Mouse (Mus musculus) liver, embryonic 14.5 days (tissue): ENCODE results near the gene Fgfr3. TPM values are rescaled to one million over a fixed set of nuclear protein-coding genes. Genes with fewer than 3 reads are reported as not detected.

Experiments used
- ATAC-seq: fragments of 200-750 bp; cut with Nextera tagmentation; 2 replicates; pipeline ENCODE4 v1.8.0; 2017; ENCODE audit warnings: moderate number of reproducible peaks, mild to moderate bottlenecking, moderate library complexity; ENCODE audit not compliant: insufficient read depth
- DNase-seq, 3 experiments: peaks; one replicate each; pipeline ENCODE4 v3.0.0-alpha.2; 2012 to 2013; ENCODE audit warnings: low read depth in 3 of 3, low spot score in 3 of 3
- H3K27ac ChIP-seq: fragments of 300-500 bp; sonication (generic); 2 replicates; pipeline ENCODE4 v1.5.1; 2014; ENCODE audit warnings: moderate library complexity, mild to moderate bottlenecking, control low read depth, inconsistent platforms
- H3K27me3 ChIP-seq: fragments of 300-500 bp; sonication (generic); 2 replicates; pipeline ENCODE4 v1.6.1; 2014; ENCODE audit warnings: mild to moderate bottlenecking, low read length, moderate library complexity; ENCODE audit not compliant: control insufficient read depth, insufficient read depth
- H3K36me3 ChIP-seq: fragments of 300-500 bp; sonication (generic); replicated peaks from 2 replicates; pipeline ENCODE4 v1.6.1; 2014; ENCODE audit warnings: low read depth; ENCODE audit not compliant: control insufficient read depth, insufficient read depth
- H3K4me1 ChIP-seq, 2 experiments: fragments of 200-500 bp in 1 of 2; fragments of 300-500 bp in 1 of 2; sonication (generic) in 1 of 2; replicated peaks; 2 replicates each; pipeline ENCODE4 v1.6.1; 2012 to 2014; ENCODE audit warnings: antibody characterized with exemption in 1 of 2, inconsistent platforms in 1 of 2, low read length in 1 of 2; ENCODE audit not compliant: control insufficient read depth in 2 of 2, insufficient read depth in 2 of 2
- H3K4me2 ChIP-seq: fragments of 300-500 bp; sonication (generic); 2 replicates; pipeline ENCODE4 v1.6.1; 2014; ENCODE audit warnings: low read depth, mild to moderate bottlenecking, control low read depth, moderate library complexity
- H3K4me3 ChIP-seq, 2 experiments: fragments of 200-500 bp in 1 of 2; fragments of 300-500 bp in 1 of 2; sonication (generic) in 1 of 2; 2 replicates each; pipeline ENCODE4 v1.5.1; 2012 to 2014; ENCODE audit warnings: low read depth in 2 of 2, low read length in 2 of 2, mild to moderate bottlenecking in 2 of 2, control low read depth in 1 of 2, inconsistent platforms in 1 of 2, moderate library complexity in 1 of 2; ENCODE audit not compliant: insufficient read depth in 1 of 2
- H3K9ac ChIP-seq: fragments of 300-500 bp; sonication (generic); replicated peaks from 2 replicates; pipeline ENCODE4 v1.6.1; 2014; ENCODE audit warnings: mild to moderate bottlenecking, control low read depth, moderate library complexity
- H3K9me3 ChIP-seq: fragments of 300-500 bp; sonication (generic); 2 replicates; pipeline ENCODE4 v1.6.1; 2016; ENCODE audit warnings: low read length, mixed read lengths; ENCODE audit not compliant: control insufficient read depth
- CTCF ChIP-seq: IDR thresholded peaks from 2 replicates; pipeline ENCODE4 v1.5.1; 2016; ENCODE audit warnings: antibody characterized with exemption, low read depth, control low read depth
- EP300 ChIP-seq: IDR thresholded peaks from 2 replicates; pipeline ENCODE4 v1.6.1; 2016; ENCODE audit warnings: antibody characterized with exemption, low read depth
- WGBS: fragments of 180-500 bp; shearing (Covaris S2); extraction: QIAGEN DNeasy Blood & Tissue Kit; methylation state at CpG from one replicate; pipeline ENCODE4 v1.1.7; 2014; ENCODE audit not compliant: insufficient replicate concordance; 5-methylcytosine and 5-hydroxymethylcytosine counted together
- polyA plus RNA-seq, 2 experiments: library from polyadenylated mRNA; depleted of rRNA in 1 of 2; stranded (reverse) in 1 of 2; unstranded in 1 of 2; fragments of >200 nt; fragmentation: Nextera tagmentation in 1 of 2; extraction: Ambion mirVana in 1 of 2; gene quantifications; 2 replicates each; pipeline versions ENCODE4 v1.2.1 to v1.2.3; 2012 to 2014

Gene Fgfr3
- polyA plus RNA-seq, 2 experiments: 1.2 to 4.5 TPM

DNA sequence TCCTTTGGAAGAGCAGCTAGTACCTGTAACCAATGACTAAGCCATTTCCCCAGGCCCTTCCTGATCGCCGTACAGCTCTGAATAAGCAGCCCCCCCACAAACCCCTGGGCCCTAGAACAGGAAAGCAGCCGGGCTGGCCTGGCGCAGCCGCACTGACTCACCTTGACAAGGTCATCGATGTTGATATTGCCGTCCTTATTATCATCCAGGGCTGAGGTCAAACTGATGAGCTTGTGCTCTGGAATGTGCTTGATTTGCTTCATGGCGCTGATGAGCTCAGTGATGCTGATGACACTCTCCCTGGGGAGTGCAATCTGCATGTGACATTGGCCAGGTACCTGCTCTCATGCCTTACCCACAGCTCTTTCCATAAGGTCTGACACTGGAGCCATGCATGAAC lies 22.0 kb downstream of the Fgfr3 start:
- no peaks in the 10 kb centered on the region for H3K4me1 ChIP-seq
- H3K27ac ChIP-seq: no peak overlapping the region
- H3K4me2 ChIP-seq: no peak overlapping the region
- ATAC-seq (no peak), DNase-seq (no peak)
- H3K9me3 ChIP-seq: no peaks in the 10 kb centered on the region
- 82% methylated on average over 8 of the region's 8 CpGs for WGBS
- no peak overlapping the region for H3K9ac ChIP-seq
- TF ChIP-seq EP300 (no peak), CTCF (no peak)
- H3K27me3 ChIP-seq: no peaks in the 10 kb centered on the region
- peaks cover 3% of the 10 kb centered on the region for H3K36me3 ChIP-seq
- H3K4me3 ChIP-seq: no peak overlapping the region

DNA sequence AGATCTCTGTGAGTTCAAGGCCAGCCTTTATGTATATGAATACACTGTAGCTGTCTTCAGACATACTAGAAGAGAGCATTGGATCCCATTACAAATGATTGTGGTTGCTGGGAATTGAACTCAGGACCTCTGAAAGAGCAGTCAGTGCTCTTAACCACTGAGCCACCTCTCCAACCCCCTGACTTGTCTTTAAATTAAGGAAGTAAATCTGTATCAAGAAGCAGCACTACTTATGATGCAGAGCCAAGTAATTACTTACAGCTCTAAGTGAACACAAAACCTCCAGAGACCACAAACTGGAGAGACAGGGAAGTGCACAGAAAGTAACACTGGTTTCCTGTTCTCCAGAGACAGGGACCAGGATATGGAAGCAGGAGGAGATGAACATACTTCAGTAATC lies 55.7 kb downstream of the Fgfr3 start:
- Histone ChIP-seq H3K27ac (no peak overlapping the region), H3K4me1 (peaks cover 4 to 6% of the 10 kb centered on the region in 2 experiments; a peak in 3 of 4 replicates), H3K9ac (no peak overlapping the region), H3K4me2 (no peak overlapping the region), H3K27me3 (no peaks in the 10 kb centered on the region), H3K36me3 (no peaks in the 10 kb centered on the region), H3K4me3 (no peak overlapping the region), H3K9me3 (no peaks in the 10 kb centered on the region)
- ATAC-seq: no peak
- no peak for DNase-seq
- TF ChIP-seq EP300: no peak
- no peak for TF ChIP-seq CTCF

DNA sequence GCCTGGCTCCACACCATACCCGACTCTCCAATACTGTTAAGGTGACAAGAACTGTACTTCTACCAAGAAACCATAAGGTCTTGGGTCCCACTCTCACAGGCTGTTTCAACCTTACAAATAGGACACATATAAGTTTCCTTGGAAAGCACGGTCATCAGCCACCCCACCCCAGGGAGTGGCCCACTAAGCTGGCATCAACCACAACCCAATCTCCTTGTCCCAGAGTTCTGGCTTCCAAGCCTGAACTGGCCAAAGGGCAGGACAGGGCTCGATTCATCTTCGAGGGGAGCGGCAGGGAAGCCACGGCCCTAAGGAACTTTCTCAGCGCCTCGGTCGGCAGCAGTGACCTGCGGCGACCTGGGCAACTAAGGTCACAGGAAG lies 60.5 kb downstream of the Fgfr3 start:
- Histone ChIP-seq H3K4me2 (peak overlapping the region; percentile 91), H3K4me3 (peak overlapping the region; percentile 79 to 81), H3K36me3 (no peaks in the 10 kb centered on the region), H3K9me3 (no peaks in the 10 kb centered on the region), H3K27me3 (no peaks in the 10 kb centered on the region), H3K27ac (no peak overlapping the region), H3K9ac (peak overlapping the region; percentile 70), H3K4me1 (peaks cover 4 to 6% of the 10 kb centered on the region in 2 experiments; a peak in 3 of 4 replicates)
- WGBS: 4% methylated on average over 11 of the region's 11 CpGs
- TF ChIP-seq CTCF (no peak), EP300 (no peak)
- DNase-seq (peak; percentile 22 to 30 (median 22)), ATAC-seq (peak; percentile 46)

DNA sequence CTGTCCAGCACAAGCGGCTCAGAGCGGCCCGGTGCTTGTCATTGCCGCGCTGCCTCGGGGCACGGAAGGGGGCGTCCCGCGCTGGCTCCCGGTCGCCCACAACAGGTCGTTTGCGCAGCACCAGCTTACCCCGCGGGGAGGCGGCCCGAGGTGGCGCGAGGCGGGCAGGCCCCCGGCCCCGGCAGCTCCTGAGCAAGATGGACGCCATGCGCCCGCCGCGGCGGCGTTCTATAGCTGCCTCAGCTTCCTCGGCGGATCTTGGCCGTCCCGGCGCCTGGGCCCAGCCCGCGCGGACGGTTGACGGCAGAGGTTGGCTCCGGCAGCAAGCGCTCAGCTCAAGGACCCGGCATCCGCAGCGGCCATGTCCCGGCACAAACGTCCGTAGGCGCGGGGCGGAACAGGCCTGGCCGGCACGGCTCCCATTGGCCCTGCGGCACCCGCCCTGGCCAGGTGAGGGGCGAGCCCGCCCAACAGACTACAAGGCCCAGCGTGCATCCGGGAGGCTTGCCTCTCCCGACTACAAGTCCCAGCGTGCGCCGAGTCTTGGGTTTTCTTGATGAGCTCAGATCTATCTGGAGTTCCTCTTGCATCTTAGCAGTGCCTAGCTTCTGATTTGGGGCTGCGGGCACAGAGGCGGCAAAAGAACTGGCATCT lies 61.0 kb downstream of the Fgfr3 start, which contains the start of gene Letm1:
Gene Letm1, minus strand, starts transcription at position 473 of the 654 bp plus-strand sequence.
- Histone ChIP-seq H3K4me2 (peak within 1 kb of the TSS; percentile 91), H3K4me1 (peaks cover 4 to 6% of the 10 kb centered on the region in 2 experiments; a peak in 3 of 4 replicates), H3K9ac (peak within 1 kb of the TSS; percentile 70), H3K9me3 (no peaks in the 10 kb centered on the region), H3K36me3 (no peaks in the 10 kb centered on the region), H3K4me3 (peak within 1 kb of the TSS; percentile 79 to 81), H3K27ac (no peak within 1 kb of the TSS; the same call in 1 of the 2 replicates), H3K27me3 (no peaks in the 10 kb centered on the region)
- ATAC-seq (peak; percentile 99), DNase-seq (peak; percentile 82 to 88 (median 86))
- TF ChIP-seq CTCF (peak; percentile 33), EP300 (no peak)
- under 1% methylated on average over 65 of the region's 65 CpGs for WGBS

DNA sequence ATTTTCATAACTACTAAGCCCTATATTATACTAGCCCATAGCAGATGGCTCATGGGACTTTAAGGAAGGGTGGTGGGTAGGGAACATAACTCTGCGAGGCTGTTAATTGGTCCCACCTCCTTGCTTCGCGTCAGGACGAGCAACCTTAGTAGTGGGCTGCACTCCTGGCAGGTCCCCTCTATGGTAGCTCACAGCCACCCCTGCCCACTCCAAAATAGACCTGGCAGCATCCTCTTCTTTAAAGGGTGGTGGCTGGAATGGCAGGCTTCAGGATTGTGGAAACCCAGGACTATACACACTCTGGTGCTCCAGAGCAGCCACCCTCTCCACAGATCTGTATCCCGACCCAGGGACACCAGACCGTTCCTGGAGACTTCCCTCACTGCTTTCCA lies 61.5 kb downstream of the Fgfr3 start:
- no peaks in the 10 kb centered on the region for H3K36me3 ChIP-seq
- ATAC-seq: peak; percentile 14; the same call in 1 of the 2 replicates

More for the DNA sequence above, 61.5 kb downstream of the Fgfr3 start:
- Histone ChIP-seq H3K9ac (peak overlapping the region; percentile 47), H3K9me3 (no peaks in the 10 kb centered on the region), H3K4me1 (peaks cover 4 to 6% of the 10 kb centered on the region in 2 experiments; a peak in 3 of 4 replicates), H3K4me3 (peak overlapping the region; percentile 79 to 81), H3K27me3 (no peaks in the 10 kb centered on the region), H3K27ac (no peak overlapping the region), H3K4me2 (peak overlapping the region; percentile 91)
- TF ChIP-seq CTCF: no peak
- no peak for TF ChIP-seq EP300
- WGBS: 14% methylated on average over 6 of the region's 6 CpGs
- no peak for DNase-seq

Other genes with a start within 250 kb of the Fgfr3 start
- 7.3 and 7.9 TPM in 2 replicates for gene Fam53a, start 92.0 kb upstream of the Fgfr3 start, polyA plus RNA-seq (2012; rRNA removed)
- gene Fam53a, start 92.0 kb upstream of the Fgfr3 start, polyA plus RNA-seq (2014; fragmentation: Nextera tagmentation; extraction: Ambion mirVana): 17.9 and 21.9 TPM in 2 replicates
- gene Gm9903, start 91.7 kb upstream of the Fgfr3 start, polyA plus RNA-seq (2012; rRNA removed): 0.06 and 0.18 TPM in 2 replicates
- not detected in 2 replicates for gene Gm9903, start 91.7 kb upstream of the Fgfr3 start, polyA plus RNA-seq (2014; fragmentation: Nextera tagmentation; extraction: Ambion mirVana)
- gene Slbp, start 69.1 kb upstream of the Fgfr3 start, polyA plus RNA-seq (2012; rRNA removed): 97.1 and 155 TPM in 2 replicates
- gene Slbp, start 69.1 kb upstream of the Fgfr3 start, polyA plus RNA-seq (2014; fragmentation: Nextera tagmentation; extraction: Ambion mirVana): 290 and 309 TPM in 2 replicates
- 50.4 and 69.1 TPM in 2 replicates for gene Tacc3, start 63.5 kb upstream of the Fgfr3 start, polyA plus RNA-seq (2012; rRNA removed)
- gene Tacc3, start 63.5 kb upstream of the Fgfr3 start, polyA plus RNA-seq (2014; fragmentation: Nextera tagmentation; extraction: Ambion mirVana): 138 and 152 TPM in 2 replicates
- gene Tmem129, start 63.3 kb upstream of the Fgfr3 start, polyA plus RNA-seq (2012; rRNA removed): 17.4 and 17.7 TPM in 2 replicates
- 19.4 and 22.1 TPM in 2 replicates for gene Tmem129, start 63.3 kb upstream of the Fgfr3 start, polyA plus RNA-seq (2014; fragmentation: Nextera tagmentation; extraction: Ambion mirVana)
- gene Letm1, start 61.1 kb downstream of the Fgfr3 start, polyA plus RNA-seq (2012; rRNA removed): 7.9 TPM in 2 replicates
- 13.4 and 18.4 TPM in 2 replicates for gene Letm1, start 61.1 kb downstream of the Fgfr3 start, polyA plus RNA-seq (2014; fragmentation: Nextera tagmentation; extraction: Ambion mirVana)
- 14.2 and 26.7 TPM in 2 replicates for gene Nsd2, start 99.1 kb downstream of the Fgfr3 start, polyA plus RNA-seq (2012; rRNA removed)
- 27.8 and 30.1 TPM in 2 replicates for gene Nsd2, start 99.1 kb downstream of the Fgfr3 start, polyA plus RNA-seq (2014; fragmentation: Nextera tagmentation; extraction: Ambion mirVana)
- gene Nelfa, start 214.7 kb downstream of the Fgfr3 start, polyA plus RNA-seq (2012; rRNA removed): 20.2 and 22.6 TPM in 2 replicates
- 21.3 and 24.1 TPM in 2 replicates for gene Nelfa, start 214.7 kb downstream of the Fgfr3 start, polyA plus RNA-seq (2014; fragmentation: Nextera tagmentation; extraction: Ambion mirVana)